Mouse (Mus musculus) liver, embryonic 12.5 days (tissue): ENCODE measurements at regions not wholly inside any gene's neighbourhood (a gene's known extent, or its start where the extent isn't known, plus 50 kb on each side); places are given as distances from the start of the nearest gene placed in this dataset.

ENCODE experiments used
- ATAC-seq: fragments of 200-750 bp; cut with Nextera tagmentation; 2 replicates; pipeline ENCODE4 v1.8.0; 2017; ENCODE audit warnings: moderate number of reproducible peaks, mild to moderate bottlenecking, moderate library complexity
- H3K27ac ChIP-seq: fragments of 300-500 bp; sonication (generic); 2 replicates; pipeline ENCODE4 v1.5.1; 2016; ENCODE audit warnings: mild to moderate bottlenecking
- H3K27me3 ChIP-seq: fragments of 300-500 bp; sonication (generic); replicated peaks from 2 replicates; pipeline ENCODE4 v1.6.1; 2016; ENCODE audit warnings: mild to moderate bottlenecking, moderate library complexity
- H3K36me3 ChIP-seq: fragments of 300-500 bp; sonication (generic); 2 replicates; pipeline ENCODE4 v1.6.1; 2016; ENCODE audit warnings: mild to moderate bottlenecking, moderate library complexity
- H3K4me1 ChIP-seq: fragments of 300-500 bp; sonication (generic); 2 replicates; pipeline ENCODE4 v1.6.1; 2016
- H3K4me2 ChIP-seq: fragments of 300-500 bp; sonication (generic); 2 replicates; pipeline ENCODE4 v1.6.1; 2016; ENCODE audit warnings: mild to moderate bottlenecking, moderate library complexity
- H3K4me3 ChIP-seq: fragments of 300-500 bp; sonication (generic); 2 replicates; pipeline ENCODE4 v1.5.1; 2016; ENCODE audit warnings: mild to moderate bottlenecking, moderate library complexity
- H3K9ac ChIP-seq: fragments of 300-500 bp; sonication (generic); 2 replicates; pipeline ENCODE4 v1.6.1; 2016; ENCODE audit warnings: mild to moderate bottlenecking, moderate library complexity
- H3K9me3 ChIP-seq: fragments of 300-500 bp; sonication (generic); replicated peaks from 2 replicates; pipeline ENCODE4 v1.6.1; 2016; ENCODE audit warnings: mild to moderate bottlenecking, moderate library complexity
- WGBS: fragments of 180-500 bp; shearing (Covaris S2); methylation state at CpG from one replicate; pipeline ENCODE4 v1.1.7; 2016; ENCODE audit not compliant: insufficient replicate concordance; 5-methylcytosine and 5-hydroxymethylcytosine counted together

DNA sequence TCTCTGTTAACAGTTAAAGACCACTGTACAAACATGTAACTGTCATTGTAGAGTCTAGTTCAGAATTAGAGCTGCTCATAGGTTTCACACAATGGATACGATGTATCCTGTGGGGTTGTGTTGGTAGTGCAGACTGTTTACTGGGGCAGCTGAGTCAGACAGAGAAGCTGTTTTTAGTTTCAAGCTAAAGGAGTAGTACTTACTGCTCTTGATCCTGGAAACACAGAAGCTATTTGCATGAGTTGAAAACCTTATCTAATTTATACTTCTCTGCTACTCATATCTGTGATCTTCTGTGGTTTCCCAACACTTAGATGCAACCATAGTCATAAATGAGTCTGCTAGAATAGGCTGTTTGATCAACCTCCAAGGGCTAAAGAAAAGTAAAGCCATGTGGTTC, 413.5 kb upstream of the Cdh9 start:
- peak; percentile 73 for ATAC-seq

DNA sequence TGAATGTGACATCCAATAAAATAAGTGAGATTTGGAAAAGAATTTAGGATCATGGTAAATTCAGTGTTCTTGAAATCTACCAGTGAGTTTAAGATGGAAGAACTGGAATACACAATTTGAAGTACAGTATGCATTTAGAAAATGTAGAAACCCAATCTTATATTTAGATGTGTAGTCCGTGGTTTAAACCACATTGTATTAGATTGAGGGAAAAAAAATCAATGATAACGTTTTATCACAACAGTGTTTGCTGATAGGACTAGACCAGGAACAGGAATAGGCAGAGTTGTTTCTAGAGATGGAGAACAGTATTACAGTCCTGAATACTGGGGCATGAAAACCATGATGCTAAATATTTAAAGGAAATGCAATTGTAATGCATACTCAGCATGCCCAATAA, 402.2 kb upstream of the Cdh9 start:
- no peak overlapping the region for H3K4me3 ChIP-seq
- no peak for ATAC-seq
- 51% methylated on average over 2 of the region's 2 CpGs for whole genome bisulfite sequencing
- no peaks in the 10 kb centered on the region for H3K4me1 ChIP-seq
- no peak overlapping the region for H3K4me2 ChIP-seq
- no peaks in the 10 kb centered on the region for H3K27me3 ChIP-seq
- no peak overlapping the region for H3K27ac ChIP-seq
- no peaks in the 10 kb centered on the region for H3K9me3 ChIP-seq
- H3K36me3 ChIP-seq: no peaks in the 10 kb centered on the region
- H3K9ac ChIP-seq: no peak overlapping the region

More for the DNA sequence above, 413.5 kb upstream of the Cdh9 start:
- H3K9me3 ChIP-seq: no peaks in the 10 kb centered on the region
- H3K36me3 ChIP-seq: no peaks in the 10 kb centered on the region
- H3K4me3 ChIP-seq: no peak overlapping the region
- peak overlapping the region; percentile 37; the same call in 1 of the 2 replicates for H3K4me2 ChIP-seq
- 51% methylated on average over 1 of the region's 1 CpGs for WGBS
- peak overlapping the region; percentile 84 for H3K27ac ChIP-seq
- H3K9ac ChIP-seq: no peak overlapping the region
- H3K4me1 ChIP-seq: peaks cover 21% of the 10 kb centered on the region; the same call in 1 of the 2 replicates
- H3K27me3 ChIP-seq: no peaks in the 10 kb centered on the region
